Mouse (Mus musculus) olfactory bulb, adult 2 months (tissue): ENCODE data around the gene Tfr2. TPM values are rescaled to one million over a fixed set of nuclear protein-coding genes. Genes with fewer than 3 reads are reported as not detected.
A peak's percentile ranks its signal among the peaks of the same experiment; 100 is the strongest.

Experiments used
- H3K27ac ChIP-seq: fragments of 200-500 bp; 2 replicates; pipeline ENCODE4 v1.5.1; 2012; ENCODE audit warnings: low read depth, low read length; ENCODE audit not compliant: insufficient read depth
- H3K4me1 ChIP-seq: fragments of 200-500 bp; 2 replicates; pipeline ENCODE4 v1.6.1; 2012; ENCODE audit warnings: low read length; ENCODE audit not compliant: control insufficient read depth, insufficient read depth
- H3K4me3 ChIP-seq: fragments of 200-500 bp; 2 replicates; pipeline ENCODE4 v1.5.1; 2012; ENCODE audit warnings: mild to moderate bottlenecking, low read depth, low read length, moderate library complexity; ENCODE audit not compliant: insufficient read depth
- CTCF ChIP-seq: fragments of 200-500 bp; IDR thresholded peaks from 2 replicates; pipeline ENCODE4 v1.5.1; 2012; ENCODE audit warnings: low read depth, mild to moderate bottlenecking, low read length, moderate library complexity; ENCODE audit not compliant: insufficient read depth
- POLR2A ChIP-seq: fragments of 200-500 bp; IDR thresholded peaks from 2 replicates; pipeline ENCODE4 v1.6.1; 2012; ENCODE audit warnings: mild to moderate bottlenecking, low read depth, low read length, moderate library complexity; ENCODE audit not compliant: insufficient read depth
- WGBS: fragments of 180-500 bp; shearing (Covaris S2); methylation state at CpG from one replicate; pipeline ENCODE4 v1.1.7; 2018; 5-methylcytosine and 5-hydroxymethylcytosine counted together
- polyA plus RNA-seq: library from polyadenylated mRNA; stranded (reverse); fragments of >200 nt; gene quantifications from 2 replicates; pipeline ENCODE4 v1.2.4, GENCODE M21; 2012; ENCODE audit warnings: low replicate concordance; ENCODE audit not compliant: missing spikeins, insufficient read depth, insufficient read length

Tfr2 gene
- polyA plus RNA-seq, 1 experiment = not detected

GRCm38 (mm10) chr5:137553411-137553837, 16.2 kb upstream of the Tfr2 start, which contains the start of gene Actl6b:
Gene Actl6b, plus strand, starts transcription at chr5:137553517.
- TF ChIP-seq CTCF (no peak), POLR2A (peak; percentile 74; the same call in 1 of the 2 replicates)
- H3K4me1 ChIP-seq = peaks cover 12% of the 10 kb centered on the region
- under 1% methylated on average over 37 of the region's 37 CpGs for WGBS
- H3K27ac ChIP-seq = peak within 1 kb of the TSS; percentile 43; the same call in 1 of the 2 replicates
- H3K4me3 ChIP-seq = peak within 1 kb of the TSS; percentile 89

GRCm38 (mm10) chr5:137553898-137554297, 15.7 kb upstream of the Tfr2 start:
- no peak for TF ChIP-seq POLR2A
- no peak for TF ChIP-seq CTCF
- H3K4me3 ChIP-seq = peak overlapping the region; percentile 89
- peaks cover 12% of the 10 kb centered on the region for H3K4me1 ChIP-seq
- no peak overlapping the region for H3K27ac ChIP-seq
- 46% methylated on average over 11 of the region's 11 CpGs for WGBS

GRCm38 (mm10) chr5:137561556-137561955, 8.1 kb upstream of the Tfr2 start:
- 34% methylated on average over 6 of the region's 6 CpGs for WGBS
- H3K4me1 ChIP-seq = peaks cover 5% of the 10 kb centered on the region; the same call in 1 of the 2 replicates
- no peak overlapping the region for H3K27ac ChIP-seq
- no peak overlapping the region for H3K4me3 ChIP-seq
- TF ChIP-seq POLR2A (no peak), CTCF (no peak)

- Histone ChIP-seq H3K4me3 (no peak overlapping the region), H3K4me1 (peaks cover 5% of the 10 kb centered on the region; the same call in 1 of the 2 replicates), H3K27ac (no peak overlapping the region)
- no peak for TF ChIP-seq CTCF
- TF ChIP-seq POLR2A = no peak
- WGBS = 82% methylated on average over 10 of the region's 10 CpGs
Observed at GRCm38 (mm10) chr5:137562965-137563364, 6.7 kb upstream of the Tfr2 start.

GRCm38 (mm10) chr5:137565744-137566143, 3.9 kb upstream of the Tfr2 start:
- WGBS = 68% methylated on average over 6 of the region's 6 CpGs
- no peak overlapping the region for H3K4me3 ChIP-seq
- no peak overlapping the region for H3K27ac ChIP-seq
- TF ChIP-seq CTCF (no peak), POLR2A (no peak)
- peaks cover 5% of the 10 kb centered on the region; the same call in 1 of the 2 replicates for H3K4me1 ChIP-seq

GRCm38 (mm10) chr5:137566416-137566815, 3.2 kb upstream of the Tfr2 start:
- H3K4me1 ChIP-seq = peaks cover 3% of the 10 kb centered on the region; the same call in 1 of the 2 replicates
- H3K4me3 ChIP-seq = no peak overlapping the region
- no peak overlapping the region for H3K27ac ChIP-seq
- TF ChIP-seq CTCF (no peak), POLR2A (no peak)
- WGBS = 96% methylated on average over 5 of the region's 5 CpGs

- Histone ChIP-seq H3K4me3 (no peak overlapping the region), H3K4me1 (no peaks in the 10 kb centered on the region), H3K27ac (no peak overlapping the region)
- 76% methylated on average over 8 of the region's 8 CpGs for WGBS
- TF ChIP-seq POLR2A (no peak), CTCF (no peak)
Observed at GRCm38 (mm10) chr5:137568223-137568798, 1.3 kb upstream of the Tfr2 start.

GRCm38 (mm10) chr5:137569031-137569430, 609 bp upstream of the Tfr2 start:
- Histone ChIP-seq H3K4me1 (no peaks in the 10 kb centered on the region), H3K27ac (no peak overlapping the region), H3K4me3 (no peak overlapping the region)
- TF ChIP-seq POLR2A (no peak), CTCF (no peak)
- 68% methylated on average over 12 of the region's 12 CpGs for WGBS

- TF ChIP-seq CTCF (no peak), POLR2A (no peak)
- H3K27ac ChIP-seq = no peak overlapping the region
- WGBS = 53% methylated on average over 7 of the region's 7 CpGs
- peaks cover 7% of the 10 kb centered on the region; the same call in 1 of the 2 replicates for H3K4me1 ChIP-seq
- H3K4me3 ChIP-seq = no peak overlapping the region
Observed at GRCm38 (mm10) chr5:137570181-137570580, 541 bp downstream of the Tfr2 start.
